8 mouse cellular contexts compared by ENCODE assay signal in genomic region chr12:59067095-59067494, GRCm38 (mm10). TPM values are rescaled to one million over a fixed set of nuclear protein-coding genes. Genes with fewer than 3 reads are reported as not detected.
A peak's percentile ranks its signal among the peaks of the same experiment; 100 is the strongest.
DNase-seq lines count a peak whose midpoint lies in the region; ATAC-seq and TF ChIP-seq lines count a peak whose summit lies in the region.

No protein-coding gene starts in this region.

- peaks cover 10% of the 10 kb centered on the region; the same call in 1 of the 2 replicates for H3K4me1 ChIP-seq in heart, embryonic 10.5 days
- peaks cover 3 to 11% of the 10 kb centered on the region in 2 experiments; a peak in 2 of 4 replicates for H3K4me1 ChIP-seq in MEL (ENCODE audit: control insufficient read depth in 1 of 2, insufficient read depth in 2 of 2, low read length in 2 of 2)
- H3K4me1 ChIP-seq in forebrain, embryonic 14.5 days (ENCODE audit: control insufficient read depth, insufficient read depth, low read length), result peaks cover 8% of the 10 kb centered on the region
- peaks cover 3% of the 10 kb centered on the region for H3K4me1 ChIP-seq in liver, adult 2 months (ENCODE audit: control insufficient read depth, insufficient read depth, low read length)
- 0 out of 2 replicates have a peak, but pooled peaks cover 7% of the 10 kb centered on the region for H3K4me1 ChIP-seq in neural tube, embryonic 12.5 days

- 0 out of 2 replicates have a peak, but pooled peaks cover 4% of the 10 kb centered on the region for H3K27me3 ChIP-seq in heart, embryonic 10.5 days (ENCODE audit: insufficient read depth, poor library complexity, severe bottlenecking)
- H3K27me3 ChIP-seq in MEL (ENCODE audit: control insufficient read depth in 1 of 2, insufficient read depth in 2 of 2, low read length in 2 of 2), result no peaks in the 10 kb centered on the region
- no peaks in the 10 kb centered on the region for H3K27me3 ChIP-seq in forebrain, embryonic 14.5 days (replicated peaks; ENCODE audit: control insufficient read depth, insufficient read depth, low read length)
- no peaks in the 10 kb centered on the region for H3K27me3 ChIP-seq in liver, adult 2 months (ENCODE audit: control insufficient read depth, insufficient read depth, low read length)
- H3K27me3 ChIP-seq in neural tube, embryonic 12.5 days (replicated peaks), result no peaks in the 10 kb centered on the region

- TF ChIP-seq CTCF in MEL (IDR thresholded peaks at IDR 0.05 in 2 of 3, conservative IDR thresholded peaks at IDR 0.05 in 1 of 3; ENCODE audit: control insufficient read depth in 1 of 3, insufficient read depth in 1 of 3, low read depth in 2 of 3, low read length in 3 of 3, poor library complexity in 1 of 3, severe bottlenecking in 1 of 3), result no peak
- TF ChIP-seq CTCF in liver, adult 2 months (IDR thresholded peaks at IDR 0.05; ENCODE audit: low read depth, low read length), result no peak

- TF ChIP-seq POLR2A in MEL (IDR thresholded peaks at IDR 0.05; ENCODE audit: control insufficient read depth in 1 of 2, insufficient read depth in 1 of 2, low read depth in 1 of 2, low read length in 2 of 2, poor library complexity in 1 of 2), result no peak
- TF ChIP-seq POLR2A in liver, adult 2 months (IDR thresholded peaks at IDR 0.05; ENCODE audit: extremely low read depth, insufficient read depth, low read length), result no peak

- H3K4me3 ChIP-seq in heart, embryonic 10.5 days, result peak overlapping the region; percentile 99
- H3K4me3 ChIP-seq in MEL (ENCODE audit: control insufficient read depth in 1 of 2, insufficient read depth in 1 of 2, low read depth in 2 of 2, low read length in 2 of 2), result peak overlapping the region; percentile 94 to 95
- H3K4me3 ChIP-seq in forebrain, embryonic 14.5 days (ENCODE audit: low read depth, low read length), result peak overlapping the region; percentile 100
- peak overlapping the region; percentile 78 for H3K4me3 ChIP-seq in liver, adult 2 months (ENCODE audit: insufficient read depth, low read depth, low read length)
- H3K4me3 ChIP-seq in neural tube, embryonic 12.5 days, result peak overlapping the region; percentile 99

- no peak for TF ChIP-seq EP300 in MEL (IDR thresholded peaks at IDR 0.05; ENCODE audit: low read depth in 1 of 2, low read length in 2 of 2)

- H3K36me3 ChIP-seq in heart, embryonic 10.5 days, result peaks cover 42% of the 10 kb centered on the region
- peaks cover 23 to 30% of the 10 kb centered on the region in 2 experiments for H3K36me3 ChIP-seq in MEL (ENCODE audit: control insufficient read depth in 1 of 2, insufficient read depth in 2 of 2, low read length in 2 of 2)
- H3K36me3 ChIP-seq in forebrain, embryonic 14.5 days (ENCODE audit: control insufficient read depth, insufficient read depth, low read length), result peaks cover 39% of the 10 kb centered on the region
- H3K36me3 ChIP-seq in liver, adult 2 months (ENCODE audit: control insufficient read depth, insufficient read depth, low read length), result peaks cover 36% of the 10 kb centered on the region
- peaks cover 37% of the 10 kb centered on the region for H3K36me3 ChIP-seq in neural tube, embryonic 12.5 days

- peak overlapping the region; percentile 100 for H3K27ac ChIP-seq in heart, embryonic 10.5 days
- H3K27ac ChIP-seq in MEL (ENCODE audit: control insufficient read depth, low read depth, low read length), result peak overlapping the region; percentile 83
- peak overlapping the region; percentile 86 for H3K27ac ChIP-seq in forebrain, embryonic 14.5 days (ENCODE audit: low read depth, low read length)
- H3K27ac ChIP-seq in liver, adult 2 months (replicated peaks; ENCODE audit: insufficient read depth, low read depth, low read length), result peak overlapping the region; percentile 80
- H3K27ac ChIP-seq in neural tube, embryonic 12.5 days, result peak overlapping the region; percentile 57; the same call in 1 of the 2 replicates

- no peak for TF ChIP-seq RAD21 in MEL (IDR thresholded peaks at IDR 0.05; ENCODE audit: low read depth, low read length)

- no peak for DNase-seq in heart, embryonic 10.5 days (ENCODE audit: low spot score)
- DNase-seq in heart, postnatal 10 days, result no peak
- DNase-seq in MEL (ENCODE audit: low read depth, low spot score), result peak; percentile 54
- no peak for DNase-seq in forebrain, embryonic 14.5 days (ENCODE audit: low spot score)
- DNase-seq in liver, adult 2 months (ENCODE audit: extremely low read depth, low read depth, low spot score), result no peak
- no peak for DNase-seq in layer of hippocampus, adult 8-10 months (ENCODE audit: low spot score in 2 of 2)
- no peak for DNase-seq in c-Kit-positive CD71-positive TER-119-positive erythroid progenitor cells, embryonic 14.5 days (ENCODE audit: low spot score)

- ATAC-seq in forebrain, embryonic 14.5 days, result peak; percentile 45
- peak; percentile 60 for ATAC-seq in neural tube, embryonic 12.5 days (ENCODE audit: low FRiP score, low read depth)

- H3K4me2 ChIP-seq in forebrain, embryonic 14.5 days (ENCODE audit: low read length), result peak overlapping the region; percentile 84
- H3K4me2 ChIP-seq in neural tube, embryonic 12.5 days (replicated peaks), result peak overlapping the region; percentile 80

- under 1% methylated on average over 41 of the region's 41 CpGs for WGBS in heart, embryonic 10.5 days
- WGBS in forebrain, embryonic 14.5 days, result 0% methylated on average over 40 of the region's 41 CpGs
- under 1% methylated on average over 41 of the region's 41 CpGs for WGBS in liver, adult 2 months
- WGBS in neural tube, embryonic 12.5 days, result under 1% methylated on average over 41 of the region's 41 CpGs

- peaks cover 22% of the 10 kb centered on the region for H3K79me2 ChIP-seq in MEL (ENCODE audit: control insufficient read depth, insufficient read depth, low read length, poor library complexity)
- peaks cover 6% of the 10 kb centered on the region for H3K79me2 ChIP-seq in liver, adult 2 months (ENCODE audit: control insufficient read depth, insufficient read depth, low read length)

- H3K9me3 ChIP-seq in heart, embryonic 10.5 days, result no peaks in the 10 kb centered on the region
- no peaks in the 10 kb centered on the region for H3K9me3 ChIP-seq in MEL (replicated peaks; ENCODE audit: insufficient read depth, low read length)
- H3K9me3 ChIP-seq in forebrain, embryonic 14.5 days (replicated peaks; ENCODE audit: control insufficient read depth, low read length), result no peaks in the 10 kb centered on the region
- no peaks in the 10 kb centered on the region for H3K9me3 ChIP-seq in neural tube, embryonic 12.5 days

- peak overlapping the region; percentile 97 for H3K9ac ChIP-seq in MEL (ENCODE audit: control insufficient read depth, low read depth, low read length, poor library complexity, severe bottlenecking)
- H3K9ac ChIP-seq in forebrain, embryonic 14.5 days (ENCODE audit: low read length), result peak overlapping the region; percentile 99
- peak overlapping the region; percentile 88 for H3K9ac ChIP-seq in liver, adult 2 months (ENCODE audit: low read depth, low read length)
- peak overlapping the region; percentile 98 for H3K9ac ChIP-seq in neural tube, embryonic 12.5 days

- intact Hi-C loops in heart, postnatal 10 days (cut with DNase I), result loop anchor here (2.0 to 5.0 kb wide), 3 partner anchors 54 to 150 kb away; partner anchors contain the start of genes Fbxo33, Gemin2 and Sec23a

RNA-seq across cellular contexts. Expression of gene Pnn, which starts 0.4 kb away (rescaled TPM):
- polyA plus RNA-seq in heart, embryonic 10.5 days (2016; fragmentation: Nextera tagmentation; extraction: Ambion mirVana), result 76.5 and 89.5 TPM in 2 replicates
- 10 to 100 TPM; 26.1 to 29.4 TPM for total RNA-seq in heart, postnatal 10 days (2021)
- total RNA-seq in MEL (2012; rRNA removed), result 36.7 and 38.4 TPM in 2 replicates
- 100 to 1,000 TPM; 132 to 216 TPM for polyA plus RNA-seq in MEL (2012; ENCODE audit: insufficient read depth in 1 of 2, insufficient read length in 2 of 2, low read depth in 1 of 2, low replicate concordance in 2 of 2, missing spikeins in 1 of 2)
- polyA plus RNA-seq in forebrain, embryonic 14.5 days (2014; fragmentation: Nextera tagmentation; extraction: Ambion mirVana), result 49.7 and 56.2 TPM in 2 replicates
- total RNA-seq in liver, adult 2 months (2014; rRNA removed), result 7.3 and 9.9 TPM in 2 replicates
- 4.7 and 8.6 TPM in 2 replicates for polyA plus RNA-seq in liver, adult 2 months (2012; rRNA removed)
- polyA plus RNA-seq in neural tube, embryonic 12.5 days (2016; fragmentation: Nextera tagmentation; extraction: Ambion mirVana), result 109 and 112 TPM in 2 replicates
- 10 to 100 TPM; 44.1 to 62.6 (median 55.0) TPM for total RNA-seq in layer of hippocampus, adult 8-10 months (2022)

RNA-seq across cellular contexts. Expression of gene Trappc6b, which starts 5.8 kb away (rescaled TPM):
- polyA plus RNA-seq in heart, embryonic 10.5 days (2016; fragmentation: Nextera tagmentation; extraction: Ambion mirVana), result 75.5 and 82.4 TPM in 2 replicates
- total RNA-seq in heart, postnatal 10 days (2021), result 10 to 100 TPM; 65.3 to 66.2 TPM
- total RNA-seq in MEL (2012; rRNA removed), result 45.9 and 48.1 TPM in 2 replicates
- polyA plus RNA-seq in MEL (2012; ENCODE audit: insufficient read depth in 1 of 2, insufficient read length in 2 of 2, low read depth in 1 of 2, low replicate concordance in 2 of 2, missing spikeins in 1 of 2), result 10 to 100 TPM in 1 of 2 experiments, not detected in 1; 75.3 TPM
- 92.8 and 99.7 TPM in 2 replicates for polyA plus RNA-seq in forebrain, embryonic 14.5 days (2014; fragmentation: Nextera tagmentation; extraction: Ambion mirVana)
- 34.2 and 37.6 TPM in 2 replicates for total RNA-seq in liver, adult 2 months (2014; rRNA removed)
- polyA plus RNA-seq in liver, adult 2 months (2012; rRNA removed), result 63.9 and 68.0 TPM in 2 replicates
- 118 and 121 TPM in 2 replicates for polyA plus RNA-seq in neural tube, embryonic 12.5 days (2016; fragmentation: Nextera tagmentation; extraction: Ambion mirVana)
- 100 to 1,000 TPM; 101 to 109 (median 106) TPM for total RNA-seq in layer of hippocampus, adult 8-10 months (2022)

RNA-seq across cellular contexts. Expression of gene Mia2, which starts 28.5 kb away (rescaled TPM):
- polyA plus RNA-seq in heart, embryonic 10.5 days (2016; fragmentation: Nextera tagmentation; extraction: Ambion mirVana), result 38.0 and 50.8 TPM in 2 replicates
- 10 to 100 TPM; 62.8 to 65.1 TPM for total RNA-seq in heart, postnatal 10 days (2021)
- 103 and 134 TPM in 2 replicates for total RNA-seq in MEL (2012; rRNA removed)
- polyA plus RNA-seq in MEL (2012; ENCODE audit: insufficient read depth in 1 of 2, insufficient read length in 2 of 2, low read depth in 1 of 2, low replicate concordance in 2 of 2, missing spikeins in 1 of 2), result 100 to 1,000 TPM in 1 of 2 experiments, not detected in 1; 175 TPM
- 32.3 and 33.8 TPM in 2 replicates for polyA plus RNA-seq in forebrain, embryonic 14.5 days (2014; fragmentation: Nextera tagmentation; extraction: Ambion mirVana)
- 223 and 268 TPM in 2 replicates for total RNA-seq in liver, adult 2 months (2014; rRNA removed)
- polyA plus RNA-seq in liver, adult 2 months (2012; rRNA removed), result 87.2 and 94.7 TPM in 2 replicates
- polyA plus RNA-seq in neural tube, embryonic 12.5 days (2016; fragmentation: Nextera tagmentation; extraction: Ambion mirVana), result 52.2 and 53.8 TPM in 2 replicates
- 10 to 100 TPM; 47.8 to 51.6 (median 49.6) TPM for total RNA-seq in layer of hippocampus, adult 8-10 months (2022)

RNA-seq across cellular contexts. Expression of gene Gemin2, which starts 53.9 kb away (rescaled TPM):
- polyA plus RNA-seq in heart, embryonic 10.5 days (2016; fragmentation: Nextera tagmentation; extraction: Ambion mirVana), result 30.1 and 35.6 TPM in 2 replicates
- 1 to 10 TPM; 6.9 to 7.5 TPM for total RNA-seq in heart, postnatal 10 days (2021)
- 17.7 and 18.4 TPM in 2 replicates for total RNA-seq in MEL (2012; rRNA removed)
- polyA plus RNA-seq in MEL (2012; ENCODE audit: insufficient read depth in 1 of 2, insufficient read length in 2 of 2, low read depth in 1 of 2, low replicate concordance in 2 of 2, missing spikeins in 1 of 2), result 10 to 100 TPM in 1 of 2 experiments, not detected in 1; 19.5 TPM
- 11.8 and 13.5 TPM in 2 replicates for polyA plus RNA-seq in forebrain, embryonic 14.5 days (2014; fragmentation: Nextera tagmentation; extraction: Ambion mirVana)
- total RNA-seq in liver, adult 2 months (2014; rRNA removed), result 11.5 and 15.9 TPM in 2 replicates
- polyA plus RNA-seq in liver, adult 2 months (2012; rRNA removed), result 3.7 and 4.8 TPM in 2 replicates
- polyA plus RNA-seq in neural tube, embryonic 12.5 days (2016; fragmentation: Nextera tagmentation; extraction: Ambion mirVana), result 19.8 and 20.4 TPM in 2 replicates
- 1 to 10 TPM; 6.8 to 9.9 (median 9.1) TPM for total RNA-seq in layer of hippocampus, adult 8-10 months (2022)

RNA-seq across cellular contexts. Expression of gene Sec23a, which starts 55.3 kb away (rescaled TPM):
- polyA plus RNA-seq in heart, embryonic 10.5 days (2016; fragmentation: Nextera tagmentation; extraction: Ambion mirVana), result 77.3 and 84.6 TPM in 2 replicates
- 10 to 100 TPM; 47.6 to 49.5 TPM for total RNA-seq in heart, postnatal 10 days (2021)
- total RNA-seq in MEL (2012; rRNA removed), result 16.1 and 16.4 TPM in 2 replicates
- polyA plus RNA-seq in MEL (2012; ENCODE audit: insufficient read depth in 1 of 2, insufficient read length in 2 of 2, low read depth in 1 of 2, low replicate concordance in 2 of 2, missing spikeins in 1 of 2), result 10 to 100 TPM; 16.7 to 98.2 TPM
- polyA plus RNA-seq in forebrain, embryonic 14.5 days (2014; fragmentation: Nextera tagmentation; extraction: Ambion mirVana), result 109 and 130 TPM in 2 replicates
- 78.0 and 96.3 TPM in 2 replicates for total RNA-seq in liver, adult 2 months (2014; rRNA removed)
- 23.7 and 25.2 TPM in 2 replicates for polyA plus RNA-seq in liver, adult 2 months (2012; rRNA removed)
- 99.4 and 108 TPM in 2 replicates for polyA plus RNA-seq in neural tube, embryonic 12.5 days (2016; fragmentation: Nextera tagmentation; extraction: Ambion mirVana)
- total RNA-seq in layer of hippocampus, adult 8-10 months (2022), result 100 to 1,000 TPM in 2 of 4 experiments, 10 to 100 TPM in 2; 90.2 to 114 (median 101) TPM
